Mouse (Mus musculus) cortical plate, adult 2 months (tissue): ENCODE measurements around the gene Cacna1c. TPM values are rescaled to one million over a fixed set of nuclear protein-coding genes. Genes with fewer than 3 reads are reported as not detected.

ENCODE experiments used
- H3K27ac ChIP-seq: fragments of 200-500 bp; 2 replicates; pipeline ENCODE4 v1.5.1; 2012; ENCODE audit warnings: low read length, control low read depth, inconsistent platforms; ENCODE audit not compliant: insufficient read depth
- H3K4me1 ChIP-seq: fragments of 200-500 bp; 2 replicates; pipeline ENCODE4 v1.6.1; 2011; ENCODE audit warnings: low read length; ENCODE audit not compliant: control insufficient read depth, insufficient read depth
- H3K4me3 ChIP-seq: fragments of 200-500 bp; 2 replicates; pipeline ENCODE4 v1.5.1; 2011; ENCODE audit warnings: mild to moderate bottlenecking, low read length, control low read depth; ENCODE audit not compliant: insufficient read depth
- CTCF ChIP-seq: fragments of 200-500 bp; IDR thresholded peaks from 2 replicates; pipeline ENCODE4 v1.5.1; 2011; ENCODE audit warnings: mild to moderate bottlenecking, control low read depth, low read length; ENCODE audit not compliant: insufficient read depth; ENCODE audit errors: extremely low read depth
- POLR2A ChIP-seq: fragments of 200-500 bp; IDR thresholded peaks from 2 replicates; pipeline ENCODE4 v1.6.1; 2011; ENCODE audit warnings: mild to moderate bottlenecking, low read length, control low read depth; ENCODE audit not compliant: insufficient read depth; ENCODE audit errors: extremely low read depth
- polyA plus RNA-seq: library from polyadenylated mRNA; depleted of rRNA; stranded (reverse); fragments of >200 nt; gene quantifications from 2 replicates; pipeline ENCODE4 v1.2.3, GENCODE M21; 2012

Gene Cacna1c
- polyA plus RNA-seq, 1 experiment, result 15.9 TPM

GRCm38 (mm10) chr6:118630006-118630405 is 566.2 kb downstream of the Cacna1c start:
- Histone ChIP-seq H3K4me3 (no peak overlapping the region), H3K27ac (no peak overlapping the region), H3K4me1 (peaks cover 3% of the 10 kb centered on the region)
- no peak for TF ChIP-seq POLR2A
- no peak for TF ChIP-seq CTCF

- TF ChIP-seq CTCF (peak; percentile 51), POLR2A (no peak)
- H3K27ac ChIP-seq, result no peak overlapping the region
- no peaks in the 10 kb centered on the region for H3K4me1 ChIP-seq
- no peak overlapping the region for H3K4me3 ChIP-seq
These were observed 570.0 kb downstream of the Cacna1c start for GRCm38 (mm10) chr6:118626246-118626645.

- Histone ChIP-seq H3K27ac (no peak overlapping the region), H3K4me3 (no peak overlapping the region), H3K4me1 (no peaks in the 10 kb centered on the region)
- TF ChIP-seq CTCF (no peak), POLR2A (no peak)
These were observed 572.6 kb downstream of the Cacna1c start for GRCm38 (mm10) chr6:118623609-118624008.

DNA sequence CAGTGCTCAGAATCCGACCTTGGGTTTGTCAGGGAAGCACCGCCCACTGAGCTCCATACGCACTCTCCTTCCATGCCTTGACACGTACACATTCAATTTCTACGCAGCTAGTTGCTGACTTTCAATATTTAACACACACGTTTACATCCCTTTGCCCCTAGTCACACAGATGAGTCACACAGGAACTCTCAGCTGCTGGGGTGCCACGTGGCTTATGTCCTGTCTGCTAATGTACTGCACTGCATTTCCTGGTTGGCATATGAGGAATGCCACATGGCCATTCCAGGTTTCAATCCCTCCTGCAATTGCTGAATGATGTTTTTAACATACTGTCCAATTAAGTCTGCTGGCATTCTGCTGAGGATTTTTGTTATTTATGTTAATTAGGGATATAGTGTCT is 574.4 kb downstream of the Cacna1c start:
- Histone ChIP-seq H3K4me3 (no peak overlapping the region), H3K4me1 (no peaks in the 10 kb centered on the region), H3K27ac (no peak overlapping the region)
- no peak for TF ChIP-seq CTCF
- no peak for TF ChIP-seq POLR2A

DNA sequence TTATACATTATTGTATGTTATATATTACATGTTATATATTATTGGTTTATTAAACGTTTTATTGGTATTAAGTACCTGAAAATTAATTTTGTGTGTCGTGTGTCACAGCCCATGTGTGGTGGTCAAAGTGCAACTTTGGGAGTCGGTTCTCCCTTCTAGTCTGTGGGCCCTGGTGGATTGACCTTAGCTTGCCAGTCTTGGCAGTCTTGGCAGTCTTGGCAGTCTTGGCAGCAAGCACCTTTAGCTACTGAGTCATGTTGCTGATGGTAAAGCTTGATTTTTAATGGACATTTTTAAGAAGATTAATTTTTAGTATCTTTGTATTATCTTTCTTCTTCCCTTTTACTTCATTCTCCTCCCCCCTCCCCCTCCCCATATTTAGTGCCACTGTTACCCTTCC is 574.8 kb downstream of the Cacna1c start:
- H3K27ac ChIP-seq, result no peak overlapping the region
- H3K4me3 ChIP-seq, result no peak overlapping the region
- no peaks in the 10 kb centered on the region for H3K4me1 ChIP-seq
- no peak for TF ChIP-seq POLR2A
- TF ChIP-seq CTCF, result no peak

GRCm38 (mm10) chr6:118608906-118609305 is 587.3 kb downstream of the Cacna1c start:
- TF ChIP-seq POLR2A, result no peak
- TF ChIP-seq CTCF, result no peak
- no peak overlapping the region for H3K4me3 ChIP-seq
- no peak overlapping the region for H3K27ac ChIP-seq
- no peaks in the 10 kb centered on the region for H3K4me1 ChIP-seq

- TF ChIP-seq POLR2A (no peak), CTCF (peak; percentile 35; the same call in 1 of the 2 replicates)
- Histone ChIP-seq H3K4me3 (no peak overlapping the region), H3K4me1 (no peaks in the 10 kb centered on the region), H3K27ac (no peak overlapping the region)
These were observed 590.2 kb downstream of the Cacna1c start for GRCm38 (mm10) chr6:118605974-118606373.

- no peaks in the 10 kb centered on the region for H3K4me1 ChIP-seq
- H3K4me3 ChIP-seq, result no peak overlapping the region
- TF ChIP-seq POLR2A (no peak), CTCF (no peak)
- H3K27ac ChIP-seq, result no peak overlapping the region
These were observed 592.4 kb downstream of the Cacna1c start for GRCm38 (mm10) chr6:118603825-118604224.

DNA sequence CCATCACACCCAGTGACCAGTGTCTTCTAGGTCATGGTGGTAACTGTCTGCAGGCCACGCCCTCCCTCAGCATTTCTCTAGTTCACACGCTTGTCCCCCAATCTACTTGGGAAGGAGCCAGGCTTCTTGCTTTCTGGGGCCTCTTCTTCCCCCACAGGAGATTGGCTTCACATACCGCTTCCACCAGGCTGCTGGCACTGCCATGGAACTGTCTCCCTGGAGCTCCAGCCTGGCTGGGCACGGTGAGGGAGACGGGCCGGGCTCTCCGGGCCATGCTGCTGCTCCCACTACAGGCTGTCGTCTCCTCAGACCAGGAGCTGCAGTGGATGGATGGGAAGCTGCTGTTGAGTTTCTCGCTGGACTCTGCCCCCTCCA is 600.5 kb downstream of the Cacna1c start:
- Histone ChIP-seq H3K27ac (0 out of 2 replicates have a peak overlapping the region, but pooled peaks have one; percentile 22), H3K4me1 (peaks cover 2% of the 10 kb centered on the region; the same call in 1 of the 2 replicates), H3K4me3 (no peak overlapping the region)
- TF ChIP-seq CTCF, result no peak
- TF ChIP-seq POLR2A, result no peak

- Histone ChIP-seq H3K27ac (peak overlapping the region; percentile 22; the same call in 1 of the 2 replicates), H3K4me1 (peaks cover 2% of the 10 kb centered on the region; the same call in 1 of the 2 replicates), H3K4me3 (no peak overlapping the region)
- TF ChIP-seq POLR2A (peak; percentile 8; the same call in 1 of the 2 replicates), CTCF (no peak)
These were observed 601.2 kb downstream of the Cacna1c start for GRCm38 (mm10) chr6:118594833-118595680.
